26 mouse cellular contexts compared by ENCODE assay signal in genomic region chr1:134315181-134315580, GRCm38 (mm10). TPM values are rescaled to one million over a fixed set of nuclear protein-coding genes. Genes with fewer than 3 reads are reported as not detected.
"Had no signal": no experiment of that assay in that cellular context is flagged by ENCODE, and none has a peak within 500 bp of the region (broad histone marks: within the 10 kb centered on the region; RNA-seq: fewer than 3 reads in every experiment).

No protein-coding gene starts in this region.

- H3K27me3 ChIP-seq: lung, embryonic 15.5 days; midbrain, embryonic 13.5 days had no signal

- H3K9ac ChIP-seq: liver, embryonic 14.5 days; lung, embryonic 15.5 days; midbrain, embryonic 13.5 days had no signal

- H3K4me1 ChIP-seq: lung, embryonic 15.5 days had no signal

- ATAC-seq: inflammation-experienced regulatory T-cells, adult 6 months; intestine, embryonic 16.5 days; midbrain, embryonic 13.5 days had no signal

- H3K4me3 ChIP-seq: left cerebral cortex, adult 2 months; lung, embryonic 15.5 days; megakaryocyte, embryonic 14.5 days; midbrain, embryonic 10.5 days; midbrain, embryonic 13.5 days had no signal

- H3K4me2 ChIP-seq: lung, embryonic 15.5 days; midbrain, embryonic 13.5 days had no signal

- H3K9me3 ChIP-seq: lung, embryonic 15.5 days; megakaryocyte, embryonic 14.5 days; midbrain, embryonic 10.5 days; midbrain, embryonic 13.5 days had no signal

- H3K36me3 ChIP-seq: lung, embryonic 15.5 days; midbrain, embryonic 10.5 days; midbrain, embryonic 13.5 days had no signal

- H3K27ac ChIP-seq: left cerebral cortex, adult 2 months; liver, embryonic 14.5 days; lung, embryonic 15.5 days; midbrain, embryonic 10.5 days; midbrain, embryonic 13.5 days had no signal

- DNase-seq: kidney, adult 18-20 months; kidney, adult 9 months; kidney, postnatal 25 days; layer of hippocampus, postnatal 36 days; lung, adult 18-20 months; lung, postnatal 14 days; lung, postnatal 4 days; thymus, adult 2 months; thymus, postnatal 25 days had no signal

RNA-seq across cellular contexts. Expression of gene Myog, which starts 25.4 kb away (rescaled TPM):
- total RNA-seq: layer of hippocampus, adult 8-10 months; layer of hippocampus, postnatal 10 days; layer of hippocampus, postnatal 36 days; left cerebral cortex, adult 2 months; left cerebral cortex, postnatal 10 days; left cerebral cortex, postnatal 36 days; liver, adult 2 months had no signal
- polyA plus RNA-seq: inflammation-experienced regulatory T-cells, adult 6 months; large intestine, adult 2 months; liver, adult 2 months; midbrain, embryonic 13.5 days; midbrain, postnatal 0 days; small intestine, adult 2 months; spleen, adult 2 months had no signal
